Mouse (Mus musculus): ENCODE data around the gene Slc5a8. TPM values are rescaled to one million over a fixed set of nuclear protein-coding genes. Genes with fewer than 3 reads are reported as not detected.
A peak's percentile ranks its signal among the peaks of the same experiment; 100 is the strongest.

Slc5a8 gene
- polyA plus RNA-seq, 1 experiment from 2014 or later = 0.22 TPM

- Histone ChIP-seq H3K4me2 (peak overlapping the region; percentile 66), H3K27ac (no peak overlapping the region), H3K4me1 (peaks cover 11% of the 10 kb centered on the region), H3K9me3 (peaks cover 3% of the 10 kb centered on the region; the same call in 1 of the 2 replicates), H3K9ac (no peak overlapping the region; the same call in 1 of the 2 replicates), H3K27me3 (peaks cover 36% of the 10 kb centered on the region), H3K36me3 (no peaks in the 10 kb centered on the region), H3K4me3 (peak overlapping the region; percentile 40)
- 2% methylated on average over 32 of the region's 32 CpGs for WGBS
- no peak for ATAC-seq (ENCODE audit: insufficient number of reproducible peaks, insufficient read depth, low FRiP score, low TSS enrichment, low read depth)
Observed at GRCm38 (mm10) chr10:88886114-88886513, 322 bp downstream of the Slc5a8 start.

DNA sequence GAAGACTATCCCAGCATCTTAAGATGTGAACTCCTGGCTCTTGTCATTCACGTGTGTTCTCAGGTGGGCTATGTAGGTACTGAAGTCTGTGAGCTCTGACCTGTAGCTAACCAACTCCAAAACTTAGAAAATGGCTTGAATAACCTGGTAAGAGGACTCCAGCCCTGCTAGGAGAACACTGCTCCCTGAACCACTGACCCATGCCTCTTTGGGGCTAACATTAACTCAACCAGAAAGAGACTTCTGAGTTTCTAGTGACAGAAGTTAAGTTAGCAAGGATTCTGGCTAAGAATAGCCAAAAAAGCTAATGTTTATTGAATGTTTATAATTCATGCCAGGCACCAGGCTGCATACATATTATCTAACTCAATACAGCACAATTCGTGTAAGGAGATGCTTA is 2.6 kb downstream of the Slc5a8 start:
- Histone ChIP-seq H3K9me3 (peaks cover 3% of the 10 kb centered on the region; the same call in 1 of the 2 replicates), H3K27me3 (peaks cover 36% of the 10 kb centered on the region), H3K36me3 (no peaks in the 10 kb centered on the region), H3K4me2 (no peak overlapping the region), H3K4me1 (peaks cover 11% of the 10 kb centered on the region), H3K9ac (no peak overlapping the region), H3K27ac (no peak overlapping the region), H3K4me3 (no peak overlapping the region)
- no peak for ATAC-seq (ENCODE audit: insufficient number of reproducible peaks, insufficient read depth, low FRiP score, low TSS enrichment, low read depth)
- WGBS = 60% methylated on average over 2 of the region's 2 CpGs

DNA sequence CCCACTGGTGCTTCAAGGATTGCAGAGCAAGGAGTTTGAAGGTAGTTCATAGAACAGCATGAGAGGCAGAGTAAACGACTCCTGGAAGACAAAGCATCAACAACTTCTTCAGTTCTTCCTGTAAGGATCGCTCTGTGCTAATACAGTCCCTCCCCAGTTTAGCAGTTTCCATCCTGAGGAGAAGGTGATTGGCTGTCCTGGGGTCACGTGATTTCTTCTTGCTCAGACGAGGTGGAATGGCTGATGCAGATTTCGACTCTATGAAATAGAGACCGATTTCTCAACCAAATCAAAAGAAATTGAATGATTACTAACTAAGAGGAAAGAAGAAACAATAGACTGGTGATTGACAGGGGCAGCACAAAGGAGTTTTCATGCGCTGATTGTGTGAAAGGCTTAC is 5.6 kb downstream of the Slc5a8 start:
- Histone ChIP-seq H3K27me3 (peaks cover 13% of the 10 kb centered on the region), H3K9me3 (no peaks in the 10 kb centered on the region), H3K4me3 (no peak overlapping the region), H3K4me1 (peaks cover 2% of the 10 kb centered on the region; the same call in 1 of the 2 replicates), H3K9ac (no peak overlapping the region), H3K4me2 (no peak overlapping the region), H3K36me3 (no peaks in the 10 kb centered on the region), H3K27ac (no peak overlapping the region)
- no peak for ATAC-seq (ENCODE audit: insufficient number of reproducible peaks, insufficient read depth, low FRiP score, low TSS enrichment, low read depth)
- 82% methylated on average over 7 of the region's 7 CpGs for WGBS

GRCm38 (mm10) chr10:88892560-88893087 is 6.8 kb downstream of the Slc5a8 start:
- WGBS = 83% methylated on average over 8 of the region's 8 CpGs
- Histone ChIP-seq H3K4me3 (no peak overlapping the region), H3K27me3 (peaks cover 2% of the 10 kb centered on the region), H3K36me3 (no peaks in the 10 kb centered on the region), H3K27ac (no peak overlapping the region), H3K4me2 (no peak overlapping the region), H3K9ac (no peak overlapping the region), H3K9me3 (no peaks in the 10 kb centered on the region), H3K4me1 (no peaks in the 10 kb centered on the region)
- no peak for ATAC-seq (ENCODE audit: insufficient number of reproducible peaks, insufficient read depth, low FRiP score, low TSS enrichment, low read depth)

- Histone ChIP-seq H3K36me3 (no peaks in the 10 kb centered on the region), H3K27me3 (no peaks in the 10 kb centered on the region), H3K9me3 (no peaks in the 10 kb centered on the region), H3K4me2 (no peak overlapping the region), H3K27ac (no peak overlapping the region), H3K4me1 (no peaks in the 10 kb centered on the region), H3K9ac (no peak overlapping the region), H3K4me3 (no peak overlapping the region)
- 86% methylated on average over 6 of the region's 6 CpGs for WGBS
- no peak for ATAC-seq (ENCODE audit: insufficient number of reproducible peaks, insufficient read depth, low FRiP score, low TSS enrichment, low read depth)
Observed at GRCm38 (mm10) chr10:88897032-88897431, 11.2 kb downstream of the Slc5a8 start.

DNA sequence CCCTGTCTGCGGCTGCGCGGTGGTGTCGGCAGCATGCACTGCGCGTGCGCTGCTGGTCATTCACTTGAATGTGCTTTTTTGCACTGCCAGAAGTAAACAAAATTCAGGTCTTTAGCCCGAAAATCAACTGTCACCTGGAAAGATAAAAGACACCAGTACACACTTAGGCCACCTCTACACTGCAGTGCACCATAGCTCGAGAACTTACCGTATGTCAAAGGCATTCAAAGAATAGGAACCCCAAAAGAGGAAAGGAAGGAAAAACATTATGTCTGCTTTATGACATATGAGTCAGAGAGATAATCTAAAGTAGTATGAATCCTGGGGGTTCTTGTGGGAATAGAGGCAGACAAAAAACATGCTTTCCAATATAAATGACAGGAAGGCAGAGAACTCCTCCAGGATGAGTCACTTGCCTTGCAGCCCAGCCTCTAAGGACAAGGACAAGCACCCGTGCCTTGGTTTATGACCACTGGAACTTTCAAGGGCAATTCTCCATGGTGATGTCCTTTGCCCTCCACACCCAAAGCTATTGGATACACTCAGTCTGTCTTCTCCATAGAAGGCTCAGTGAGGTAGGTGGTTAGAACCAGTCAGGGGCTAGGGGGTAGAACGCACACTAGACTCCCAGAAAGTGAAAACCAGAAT is 64.0 kb downstream of the Slc5a8 start:
- Histone ChIP-seq H3K27me3 (no peaks in the 10 kb centered on the region), H3K9me3 (no peaks in the 10 kb centered on the region), H3K36me3 (no peaks in the 10 kb centered on the region), H3K4me2 (no peak overlapping the region), H3K4me3 (no peak overlapping the region), H3K4me1 (no peaks in the 10 kb centered on the region), H3K27ac (no peak overlapping the region), H3K9ac (no peak overlapping the region)
- WGBS = 92% methylated on average over 12 of the region's 12 CpGs
- ATAC-seq (ENCODE audit: insufficient number of reproducible peaks, insufficient read depth, low FRiP score, low TSS enrichment, low read depth) = no peak

DNA sequence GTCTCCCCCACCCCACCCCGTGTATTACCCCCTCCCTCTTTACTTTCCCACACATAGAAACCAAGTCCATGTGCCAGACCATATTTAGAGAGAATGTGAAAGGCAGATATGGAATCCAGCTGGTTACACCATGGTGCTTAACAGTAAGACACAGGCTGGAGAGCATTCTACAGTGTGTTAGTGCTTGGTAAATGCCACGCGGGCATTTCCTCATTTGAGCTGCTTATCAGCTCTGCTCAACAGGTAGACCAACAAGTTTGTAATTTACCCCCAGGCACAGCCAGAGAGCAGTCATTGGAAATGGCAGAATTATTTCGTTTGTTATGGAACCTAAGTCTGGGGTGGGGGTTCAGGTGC is 64.5 kb downstream of the Slc5a8 start:
- H3K9ac ChIP-seq = no peak overlapping the region
- 81% methylated on average over 4 of the region's 4 CpGs for WGBS
- no peak overlapping the region for H3K4me3 ChIP-seq
- H3K27ac ChIP-seq = no peak overlapping the region
- no peaks in the 10 kb centered on the region for H3K4me1 ChIP-seq
- H3K36me3 ChIP-seq = no peaks in the 10 kb centered on the region
- no peak overlapping the region for H3K4me2 ChIP-seq
- ATAC-seq (ENCODE audit: insufficient number of reproducible peaks, insufficient read depth, low FRiP score, low TSS enrichment, low read depth) = no peak
- no peaks in the 10 kb centered on the region for H3K27me3 ChIP-seq
- H3K9me3 ChIP-seq = no peaks in the 10 kb centered on the region

- H3K4me2 ChIP-seq = no peak overlapping the region
- H3K4me3 ChIP-seq = no peak overlapping the region
- H3K4me1 ChIP-seq = no peaks in the 10 kb centered on the region
- H3K9ac ChIP-seq = no peak overlapping the region
- H3K36me3 ChIP-seq = no peaks in the 10 kb centered on the region
- H3K27ac ChIP-seq = no peak overlapping the region
- WGBS = 75% methylated on average over 5 of the region's 5 CpGs
- H3K9me3 ChIP-seq = no peaks in the 10 kb centered on the region
- H3K27me3 ChIP-seq = no peaks in the 10 kb centered on the region
- ATAC-seq (ENCODE audit: insufficient number of reproducible peaks, insufficient read depth, low FRiP score, low TSS enrichment, low read depth) = no peak
Observed at GRCm38 (mm10) chr10:88960791-88961190, 75.0 kb downstream of the Slc5a8 start.

GRCm38 (mm10) chr10:88968586-88968985 is 82.8 kb downstream of the Slc5a8 start:
- no peak for ATAC-seq (ENCODE audit: insufficient number of reproducible peaks, insufficient read depth, low FRiP score, low TSS enrichment, low read depth)

GRCm38 (mm10) chr10:88970951-88971725 is 85.3 kb downstream of the Slc5a8 start:
- 58% methylated on average over 7 of the region's 7 CpGs for WGBS
- 0 out of 2 replicates have a peak, but pooled peaks have one; percentile 62 for ATAC-seq (ENCODE audit: insufficient number of reproducible peaks, insufficient read depth, low FRiP score, low TSS enrichment, low read depth)
- no peaks in the 10 kb centered on the region for H3K9me3 ChIP-seq
- H3K4me3 ChIP-seq = no peak overlapping the region
- no peak overlapping the region for H3K9ac ChIP-seq
- H3K4me2 ChIP-seq = no peak overlapping the region
- H3K27ac ChIP-seq = peak overlapping the region; percentile 51
- 0 out of 2 replicates have a peak, but pooled peaks cover 4% of the 10 kb centered on the region for H3K4me1 ChIP-seq
- H3K36me3 ChIP-seq = no peaks in the 10 kb centered on the region
- H3K27me3 ChIP-seq = no peaks in the 10 kb centered on the region

More at GRCm38 (mm10) chr10:88968586-88968985, 82.8 kb downstream of the Slc5a8 start:
- WGBS = 90% methylated on average over 5 of the region's 5 CpGs
- H3K4me1 ChIP-seq = 0 out of 2 replicates have a peak, but pooled peaks cover 4% of the 10 kb centered on the region
- no peaks in the 10 kb centered on the region for H3K27me3 ChIP-seq
- H3K4me2 ChIP-seq = no peak overlapping the region
- H3K4me3 ChIP-seq = no peak overlapping the region
- H3K9ac ChIP-seq = no peak overlapping the region
- H3K27ac ChIP-seq = no peak overlapping the region
- H3K9me3 ChIP-seq = no peaks in the 10 kb centered on the region
- H3K36me3 ChIP-seq = no peaks in the 10 kb centered on the region

DNA sequence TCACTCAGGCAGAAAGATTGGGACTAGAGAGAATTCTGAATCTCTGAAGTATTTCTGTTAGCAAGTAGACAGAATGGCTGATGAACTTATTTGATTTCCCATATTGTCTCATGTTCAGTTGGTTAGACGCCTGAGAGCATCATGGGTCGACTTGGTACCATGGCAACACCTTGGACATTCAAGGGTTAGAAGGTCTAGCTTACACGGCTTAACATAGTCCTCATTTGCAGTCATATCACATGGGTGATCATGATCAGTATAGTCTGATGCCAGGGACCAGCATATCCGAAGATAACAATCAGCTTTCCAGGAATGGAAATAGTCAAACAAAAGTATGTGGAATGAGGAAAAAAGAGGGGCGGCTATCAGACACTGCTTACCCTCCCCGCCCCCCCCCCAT is 93.1 kb downstream of the Slc5a8 start:
- H3K9ac ChIP-seq = no peak overlapping the region
- no peaks in the 10 kb centered on the region for H3K27me3 ChIP-seq
- no peak for ATAC-seq (ENCODE audit: insufficient number of reproducible peaks, insufficient read depth, low FRiP score, low TSS enrichment, low read depth)
- no peaks in the 10 kb centered on the region for H3K9me3 ChIP-seq
- H3K4me1 ChIP-seq = no peaks in the 10 kb centered on the region
- no peak overlapping the region for H3K4me2 ChIP-seq
- no peak overlapping the region for H3K4me3 ChIP-seq
- 80% methylated on average over 6 of the region's 6 CpGs for WGBS
- H3K36me3 ChIP-seq = no peaks in the 10 kb centered on the region
- no peak overlapping the region for H3K27ac ChIP-seq
